Mouse (Mus musculus): Measurements from ENCODE around the gene Spata21. TPM values are rescaled to one million over a fixed set of nuclear protein-coding genes. Genes with fewer than 3 reads are reported as not detected.
"Not testable (repeated sequence)": the region's sequence is repeated elsewhere in the genome, so short reads cannot be mapped to it uniquely, and the experiment has no call there.

The Spata21 gene
- polyA plus RNA-seq, 1 experiment from 2014 or later: 0.17 TPM

GRCm38 (mm10) chr4:141129190-141129710 is 41.1 kb downstream of the Spata21 start:
- DNase-seq (ENCODE audit: low spot score): no peak

- no peak for DNase-seq (ENCODE audit: low spot score)
Measured at GRCm38 (mm10) chr4:141130704-141131342, 42.7 kb downstream of the Spata21 start.

- DNase-seq (ENCODE audit: low spot score): no peak
Measured at GRCm38 (mm10) chr4:141131531-141132061, 43.5 kb downstream of the Spata21 start.

- DNase-seq (ENCODE audit: low spot score): no peak
Measured at GRCm38 (mm10) chr4:141132191-141132590, 44.1 kb downstream of the Spata21 start.

GRCm38 (mm10) chr4:141133227-141133626 is 45.1 kb downstream of the Spata21 start:
- no peak for DNase-seq (ENCODE audit: low spot score)

- no peak for DNase-seq (ENCODE audit: low spot score)
Measured at GRCm38 (mm10) chr4:141134031-141134441, 45.9 kb downstream of the Spata21 start.

- no peak for DNase-seq (ENCODE audit: low spot score)
Measured at GRCm38 (mm10) chr4:141134751-141135530, 46.8 kb downstream of the Spata21 start.

GRCm38 (mm10) chr4:141136126-141136525 is 48.0 kb downstream of the Spata21 start:
- no peak for DNase-seq (ENCODE audit: low spot score)

- not testable (repeated sequence) for DNase-seq (ENCODE audit: low spot score)
Measured at GRCm38 (mm10) chr4:141137740-141138139, 49.6 kb downstream of the Spata21 start.

GRCm38 (mm10) chr4:141138425-141139115 is 50.4 kb downstream of the Spata21 start:
- DNase-seq (ENCODE audit: low spot score): peak; percentile 20

- DNase-seq (ENCODE audit: low spot score): peak; percentile 99
Measured at GRCm38 (mm10) chr4:141139116-141139970, 51.2 kb downstream of the Spata21 start, which contains the start of gene Szrd1. TSS of gene Szrd1 (minus strand) at chr4:141139775.

- DNase-seq (ENCODE audit: low spot score): not testable (repeated sequence)
Measured at GRCm38 (mm10) chr4:141140354-141140753, 52.2 kb downstream of the Spata21 start.

- no peak for DNase-seq (ENCODE audit: low spot score)
Measured at GRCm38 (mm10) chr4:141140967-141141366, 52.8 kb downstream of the Spata21 start.

GRCm38 (mm10) chr4:141142285-141142811 is 54.2 kb downstream of the Spata21 start:
- peak; percentile 79 for DNase-seq (ENCODE audit: low spot score)

- not testable (repeated sequence) for DNase-seq (ENCODE audit: low spot score)
Measured at GRCm38 (mm10) chr4:141145124-141145523, 57.0 kb downstream of the Spata21 start.

- no peak for DNase-seq (ENCODE audit: low spot score)
Measured at GRCm38 (mm10) chr4:141146491-141147033, 58.4 kb downstream of the Spata21 start.

GRCm38 (mm10) chr4:141147112-141148008 is 59.2 kb downstream of the Spata21 start, which contains the start of gene Fbxo42:
TSS of gene Fbxo42 (plus strand) at chr4:141147913.
- DNase-seq (ENCODE audit: low spot score): peak; percentile 96

GRCm38 (mm10) chr4:141148009-141148801 is 60.1 kb downstream of the Spata21 start:
- DNase-seq (ENCODE audit: low spot score): peak; percentile 54

Data from thymus, postnatal 0 days (tissue).